Mouse (Mus musculus) liver, embryonic 15.5 days (tissue): ENCODE results near the gene Mtrex. TPM values are rescaled to one million over a fixed set of nuclear protein-coding genes. Genes with fewer than 3 reads are reported as not detected.

Experiments used
- ATAC-seq: fragments of 200-750 bp; cut with Nextera tagmentation; 2 replicates; pipeline ENCODE4 v1.8.0; 2017; ENCODE audit warnings: moderate number of reproducible peaks, mild to moderate bottlenecking, moderate library complexity; ENCODE audit not compliant: insufficient read depth
- H3K27ac ChIP-seq: fragments of 300-500 bp; sonication (generic); replicated peaks from 2 replicates; pipeline ENCODE4 v1.5.1; 2015; ENCODE audit warnings: mild to moderate bottlenecking, inconsistent platforms
- H3K27me3 ChIP-seq: fragments of 300-500 bp; sonication (generic); 2 replicates; pipeline ENCODE4 v1.6.1; 2015; ENCODE audit warnings: mild to moderate bottlenecking, inconsistent platforms
- H3K36me3 ChIP-seq: fragments of 300-500 bp; sonication (generic); replicated peaks from 2 replicates; pipeline ENCODE4 v1.6.1; 2015; ENCODE audit warnings: moderate library complexity, mild to moderate bottlenecking, inconsistent platforms
- H3K4me1 ChIP-seq: fragments of 300-500 bp; sonication (generic); replicated peaks from 2 replicates; pipeline ENCODE4 v1.6.1; 2015; ENCODE audit warnings: inconsistent platforms
- H3K4me2 ChIP-seq: fragments of 300-500 bp; sonication (generic); 2 replicates; pipeline ENCODE4 v1.6.1; 2015; ENCODE audit warnings: moderate library complexity, mild to moderate bottlenecking, inconsistent platforms
- H3K4me3 ChIP-seq: fragments of 300-500 bp; sonication (generic); replicated peaks from 2 replicates; pipeline ENCODE4 v1.5.1; 2015; ENCODE audit warnings: mild to moderate bottlenecking, inconsistent platforms
- H3K9ac ChIP-seq: fragments of 300-500 bp; sonication (generic); 2 replicates; pipeline ENCODE4 v1.6.1; 2015; ENCODE audit warnings: moderate library complexity, mild to moderate bottlenecking, inconsistent platforms
- H3K9me3 ChIP-seq: fragments of 300-500 bp; sonication (generic); replicated peaks from 2 replicates; pipeline ENCODE4 v1.6.1; 2016; ENCODE audit warnings: inconsistent platforms
- WGBS: fragments of 180-500 bp; shearing (Covaris S2); methylation state at CpG from one replicate; pipeline ENCODE4 v1.1.7; 2015; ENCODE audit warnings: mixed read lengths; ENCODE audit not compliant: insufficient replicate concordance; 5-methylcytosine and 5-hydroxymethylcytosine counted together
- polyA plus RNA-seq: library from polyadenylated mRNA; unstranded; fragments of >200 nt; fragmentation: Nextera tagmentation; extraction: Ambion mirVana; gene quantifications from 2 replicates; pipeline ENCODE4 v1.2.1, GENCODE M21; 2015

Mtrex gene
- polyA plus RNA-seq: 30.5 and 31.4 TPM in 2 replicates

DNA sequence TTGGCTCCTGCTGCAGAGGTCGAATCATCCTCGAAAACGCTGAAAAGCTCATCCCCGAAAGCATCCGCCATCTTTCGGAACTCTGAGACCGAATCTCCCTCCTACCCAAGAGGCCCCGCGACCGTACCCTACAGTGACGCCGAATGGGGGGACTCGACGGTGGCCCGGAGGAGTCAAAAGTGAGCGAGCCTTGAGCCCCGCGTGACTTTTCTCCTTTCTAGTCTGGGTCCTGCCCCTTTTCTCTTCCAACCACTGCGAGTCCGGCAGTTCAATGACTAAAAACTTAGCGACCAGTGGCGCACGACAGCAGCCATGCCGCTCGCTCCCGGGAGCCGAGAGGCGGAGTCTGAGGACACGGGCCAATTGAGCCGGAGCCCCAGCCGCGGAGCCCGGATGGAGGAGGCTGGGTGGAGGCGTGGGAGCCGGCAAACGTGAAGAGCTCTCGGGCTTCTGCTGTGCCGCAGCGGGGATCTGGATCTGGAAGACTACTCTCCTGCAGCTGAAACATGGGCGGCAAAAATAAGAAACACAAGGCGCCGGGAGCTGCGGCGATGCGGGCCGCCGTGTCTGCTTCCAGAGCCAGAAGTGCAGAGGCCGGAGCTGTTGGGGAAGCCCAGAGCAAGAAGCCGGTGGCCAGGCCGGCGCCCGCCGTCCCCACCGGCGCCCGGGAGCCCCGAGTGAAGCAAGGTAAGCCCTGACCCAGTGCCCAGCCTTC, at the start of gene Mtrex, which contains the start of gene Dhx29:
Mtrex (minus strand) TSS at position 112 of the 715 bp plus-strand sequence.
Dhx29 (plus strand) TSS at position 168 of the 715 bp plus-strand sequence.
- peaks cover 40% of the 10 kb centered on the region for H3K4me1 ChIP-seq
- WGBS: under 1% methylated on average over 57 of the region's 57 CpGs
- ATAC-seq: peak; percentile 98
- peak within 1 kb of the TSS; percentile 94 for H3K27ac ChIP-seq
- H3K9me3 ChIP-seq: no peaks in the 10 kb centered on the region
- peak within 1 kb of the TSS; percentile 84 for H3K4me3 ChIP-seq
- peak within 1 kb of the TSS; percentile 80 for H3K9ac ChIP-seq
- H3K4me2 ChIP-seq: peak within 1 kb of the TSS; percentile 88
- H3K36me3 ChIP-seq: peaks cover 15% of the 10 kb centered on the region
- H3K27me3 ChIP-seq: no peaks in the 10 kb centered on the region

DNA sequence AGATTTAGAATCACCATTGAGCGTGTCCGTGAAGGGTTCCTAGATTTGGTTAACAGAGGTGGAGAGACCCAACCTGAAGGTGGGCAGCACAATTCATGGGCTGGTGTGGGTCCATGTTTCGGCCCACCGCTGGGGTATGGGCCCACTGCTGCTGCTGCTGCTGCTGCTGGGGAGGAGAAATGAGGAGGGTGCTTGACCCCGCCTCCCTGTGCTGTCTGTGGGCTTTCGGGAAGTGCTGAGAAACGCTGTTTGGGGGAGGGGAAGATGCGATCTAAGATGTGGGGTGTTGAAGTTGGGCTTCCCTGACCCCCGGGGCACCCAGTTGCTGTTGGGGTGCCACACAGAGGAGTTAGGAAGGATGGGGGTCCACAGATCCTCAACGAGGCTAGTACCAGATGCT, 49.5 kb upstream of the Mtrex start:
- Histone ChIP-seq H3K4me1 (no peaks in the 10 kb centered on the region), H3K4me3 (no peak overlapping the region), H3K36me3 (no peaks in the 10 kb centered on the region), H3K27me3 (peaks cover 43% of the 10 kb centered on the region), H3K9me3 (no peaks in the 10 kb centered on the region), H3K9ac (no peak overlapping the region), H3K4me2 (no peak overlapping the region), H3K27ac (no peak overlapping the region)
- ATAC-seq: no peak
- 28% methylated on average over 10 of the region's 10 CpGs for WGBS

DNA sequence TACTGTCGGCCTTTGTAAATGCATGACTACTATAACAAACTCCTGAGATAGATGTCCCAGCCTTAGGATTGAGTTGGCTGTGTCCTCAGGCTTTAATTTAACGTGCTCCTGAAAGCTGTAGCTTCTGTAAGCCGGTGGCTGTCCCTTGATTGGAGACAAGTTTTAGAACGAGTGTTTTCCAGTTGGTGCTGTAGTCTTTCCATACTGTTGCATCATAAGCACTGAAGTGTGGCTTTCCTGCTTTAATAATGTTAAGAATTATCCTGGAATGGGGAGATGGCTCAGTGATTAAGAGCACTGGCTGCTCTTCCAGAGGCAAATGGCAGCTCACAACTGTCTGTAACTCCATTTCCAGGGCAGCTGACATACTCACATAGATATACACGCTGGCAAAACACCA, 40.1 kb upstream of the Mtrex start:
- no peaks in the 10 kb centered on the region for H3K4me1 ChIP-seq
- no peak overlapping the region for H3K4me2 ChIP-seq
- 72% methylated on average over 5 of the region's 5 CpGs for WGBS
- H3K4me3 ChIP-seq: no peak overlapping the region
- H3K9ac ChIP-seq: no peak overlapping the region
- no peaks in the 10 kb centered on the region for H3K9me3 ChIP-seq
- H3K27me3 ChIP-seq: no peaks in the 10 kb centered on the region
- ATAC-seq: no peak
- H3K36me3 ChIP-seq: peaks cover 21% of the 10 kb centered on the region
- H3K27ac ChIP-seq: no peak overlapping the region

DNA sequence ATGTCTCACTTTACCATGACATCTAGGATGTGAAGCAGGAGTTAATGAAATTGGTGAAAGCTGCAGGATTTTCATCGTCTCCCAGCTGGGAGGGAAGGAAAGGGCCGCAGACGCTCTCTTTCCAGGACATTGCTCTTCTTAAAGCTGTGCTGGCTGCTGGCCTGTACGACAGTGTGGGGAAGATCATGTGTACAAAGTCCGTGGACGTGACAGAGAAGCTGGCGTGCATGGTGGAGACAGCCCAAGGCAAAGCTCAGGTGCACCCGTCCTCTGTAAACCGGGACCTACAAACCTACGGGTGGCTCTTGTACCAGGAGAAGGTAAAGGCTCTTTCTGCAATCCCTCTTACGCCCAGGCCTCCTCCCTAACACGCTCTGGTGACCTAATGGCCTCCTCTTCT, 37.2 kb upstream of the Mtrex start:
- no peak for ATAC-seq
- no peak overlapping the region for H3K27ac ChIP-seq
- no peak overlapping the region for H3K9ac ChIP-seq
- WGBS: 81% methylated on average over 12 of the region's 12 CpGs
- H3K36me3 ChIP-seq: peaks cover 29% of the 10 kb centered on the region
- H3K4me3 ChIP-seq: no peak overlapping the region
- no peaks in the 10 kb centered on the region for H3K9me3 ChIP-seq
- H3K4me2 ChIP-seq: no peak overlapping the region
- H3K27me3 ChIP-seq: no peaks in the 10 kb centered on the region
- H3K4me1 ChIP-seq: no peaks in the 10 kb centered on the region

DNA sequence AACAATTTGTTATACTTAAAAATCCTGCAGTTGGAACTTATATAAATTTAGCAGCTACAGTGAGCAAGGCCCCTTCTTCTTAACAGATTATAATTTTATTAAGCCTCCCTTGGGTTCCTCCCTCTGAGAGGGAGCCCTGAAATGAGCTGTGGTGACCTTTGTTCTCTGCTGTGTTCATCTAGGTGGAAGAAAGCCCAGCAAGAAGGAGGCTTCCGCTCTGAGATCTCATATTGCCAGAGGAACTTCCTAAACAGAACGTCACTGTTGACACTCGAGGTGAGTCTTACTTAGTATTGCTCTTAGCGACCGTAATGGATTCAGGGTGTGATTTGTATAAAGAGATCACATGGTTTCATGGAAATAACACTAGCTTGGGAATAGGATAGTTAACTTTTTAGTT, 35.9 kb upstream of the Mtrex start:
- no peaks in the 10 kb centered on the region for H3K4me1 ChIP-seq
- no peaks in the 10 kb centered on the region for H3K27me3 ChIP-seq
- H3K9me3 ChIP-seq: no peaks in the 10 kb centered on the region
- no peak for ATAC-seq
- no peak overlapping the region for H3K4me2 ChIP-seq
- no peak overlapping the region for H3K9ac ChIP-seq
- 75% methylated on average over 5 of the region's 5 CpGs for WGBS
- no peak overlapping the region for H3K4me3 ChIP-seq
- no peak overlapping the region for H3K27ac ChIP-seq
- H3K36me3 ChIP-seq: peaks cover 30% of the 10 kb centered on the region

DNA sequence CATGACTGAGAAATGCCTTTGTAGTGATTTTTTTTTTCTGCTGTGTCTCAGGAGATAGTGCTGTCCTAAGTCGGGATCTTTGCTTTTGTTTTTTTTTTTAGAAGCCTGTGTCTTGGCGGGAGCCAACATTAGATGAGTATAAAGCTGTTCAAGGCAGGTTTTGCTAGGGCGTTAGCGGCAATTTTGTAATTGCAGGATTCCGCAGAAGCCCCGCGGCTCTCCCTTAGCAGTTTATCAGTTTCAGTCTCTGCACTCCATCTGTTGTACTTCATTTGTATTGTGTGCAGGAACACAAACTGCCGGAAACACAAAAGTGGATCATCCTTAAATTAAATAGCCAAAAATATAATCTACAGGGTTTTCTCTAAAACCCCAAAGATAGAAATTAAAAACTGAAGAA, 26.9 kb upstream of the Mtrex start:
- 84% methylated on average over 8 of the region's 8 CpGs for WGBS

DNA sequence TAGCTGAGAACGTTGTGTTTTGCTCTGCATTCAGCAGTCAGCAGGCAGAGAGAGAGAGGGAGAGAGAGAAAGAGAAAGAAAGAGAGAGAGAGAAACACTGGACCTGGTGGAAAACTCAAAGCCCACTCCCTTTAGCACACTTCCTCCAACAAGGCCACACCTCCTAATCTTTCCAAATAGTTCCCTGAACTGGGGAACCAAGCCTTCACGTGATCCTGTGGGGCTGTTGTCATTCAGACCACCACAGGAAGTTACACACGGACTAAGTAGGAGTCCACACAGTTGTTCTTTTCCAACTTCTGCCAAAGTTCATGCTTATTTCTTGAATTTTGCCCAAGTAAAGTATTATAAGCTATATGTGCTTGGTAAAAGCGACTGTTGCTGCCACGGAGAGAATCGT, 18.7 kb upstream of the Mtrex start:
- H3K36me3 ChIP-seq: peaks cover 52% of the 10 kb centered on the region
- no peak overlapping the region for H3K9ac ChIP-seq
- H3K4me3 ChIP-seq: no peak overlapping the region
- no peaks in the 10 kb centered on the region for H3K9me3 ChIP-seq
- H3K4me2 ChIP-seq: no peak overlapping the region
- no peaks in the 10 kb centered on the region for H3K27me3 ChIP-seq
- no peak for ATAC-seq
- H3K27ac ChIP-seq: no peak overlapping the region
- peaks cover 10% of the 10 kb centered on the region for H3K4me1 ChIP-seq
- WGBS: 68% methylated on average over 6 of the region's 6 CpGs

More for the DNA sequence above, 26.9 kb upstream of the Mtrex start:
- no peak overlapping the region for H3K27ac ChIP-seq
- no peak overlapping the region for H3K4me2 ChIP-seq
- no peak overlapping the region for H3K9ac ChIP-seq
- no peak overlapping the region for H3K4me3 ChIP-seq
- no peaks in the 10 kb centered on the region for H3K4me1 ChIP-seq
- H3K9me3 ChIP-seq: no peaks in the 10 kb centered on the region
- no peak for ATAC-seq
- no peaks in the 10 kb centered on the region for H3K27me3 ChIP-seq
- H3K36me3 ChIP-seq: peaks cover 52% of the 10 kb centered on the region

DNA sequence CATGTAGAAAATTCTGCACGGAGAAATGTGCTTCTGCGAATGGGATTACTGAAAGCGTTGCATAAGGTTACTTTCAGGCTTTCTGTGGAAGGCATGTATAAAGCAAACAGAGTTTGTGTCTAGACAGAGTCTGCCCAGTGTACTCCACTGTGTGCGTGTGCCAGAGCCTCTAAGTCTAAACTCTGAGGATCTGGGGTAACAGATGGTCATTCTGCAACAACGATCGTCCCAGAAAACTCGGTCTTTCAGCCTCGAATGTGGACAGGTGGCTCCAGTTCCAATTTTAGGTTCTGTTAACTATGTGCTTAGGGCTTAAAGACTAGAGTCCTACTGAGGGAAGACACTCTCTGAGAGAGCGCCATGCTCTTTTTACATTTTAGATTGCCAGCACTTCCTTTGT, 18.1 kb upstream of the Mtrex start:
- Histone ChIP-seq H3K27me3 (no peaks in the 10 kb centered on the region), H3K27ac (no peak overlapping the region), H3K4me1 (peaks cover 10% of the 10 kb centered on the region), H3K9ac (no peak overlapping the region), H3K9me3 (no peaks in the 10 kb centered on the region), H3K4me3 (no peak overlapping the region), H3K36me3 (peaks cover 46% of the 10 kb centered on the region), H3K4me2 (no peak overlapping the region)
- 88% methylated on average over 9 of the region's 9 CpGs for WGBS
- no peak for ATAC-seq

DNA sequence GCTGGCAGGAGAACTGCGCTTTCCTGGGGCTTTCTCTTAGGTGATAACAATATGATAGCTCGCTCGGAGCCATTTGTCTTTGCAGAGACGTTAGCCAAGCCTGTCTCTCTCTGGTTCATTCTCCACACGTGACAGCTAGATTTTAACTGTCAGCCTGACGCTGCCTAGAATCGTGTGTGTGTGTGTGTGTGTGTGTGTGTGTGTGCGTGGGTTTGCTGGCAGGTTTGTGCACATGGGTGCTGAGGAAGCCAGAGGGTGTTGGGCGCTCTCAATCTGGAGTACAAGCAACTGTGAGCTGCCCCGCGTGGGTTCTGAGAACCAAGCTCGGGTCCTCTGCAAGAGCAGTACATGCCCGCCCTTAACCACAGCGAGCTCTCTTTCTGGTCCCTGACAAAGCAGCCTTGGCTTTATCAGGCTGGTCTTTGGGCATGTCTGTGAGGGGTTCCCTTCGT, 14.7 kb upstream of the Mtrex start:
- H3K27me3 ChIP-seq: no peaks in the 10 kb centered on the region
- ATAC-seq: peak; percentile 73
- peaks cover 30% of the 10 kb centered on the region for H3K36me3 ChIP-seq
- WGBS: 33% methylated on average over 15 of the region's 15 CpGs
- H3K9me3 ChIP-seq: no peaks in the 10 kb centered on the region
- H3K27ac ChIP-seq: no peak overlapping the region
- peaks cover 10% of the 10 kb centered on the region for H3K4me1 ChIP-seq
- no peak overlapping the region; the same call in 1 of the 2 replicates for H3K4me3 ChIP-seq
- peak overlapping the region; percentile 51 for H3K4me2 ChIP-seq
- no peak overlapping the region for H3K9ac ChIP-seq

DNA sequence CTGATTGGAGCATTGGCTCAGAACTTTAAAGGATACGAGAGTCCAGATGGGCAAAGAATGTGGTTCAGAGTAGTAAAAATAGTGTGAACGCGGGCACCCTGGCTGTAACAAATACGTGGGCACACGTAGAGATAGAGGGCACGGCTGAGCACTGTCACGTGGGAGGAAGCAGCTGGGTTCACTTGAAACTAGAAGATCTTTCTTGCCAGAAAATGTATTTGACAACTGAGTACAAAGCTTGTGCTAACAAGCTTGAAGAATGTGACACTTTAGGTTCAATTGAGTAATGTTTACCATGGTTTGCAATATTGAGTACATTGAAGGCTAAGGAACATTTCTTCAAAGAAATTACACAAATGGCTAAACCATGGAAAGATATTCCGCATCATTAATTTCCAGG, 10.9 kb upstream of the Mtrex start:
- ATAC-seq: no peak
- no peak overlapping the region for H3K27ac ChIP-seq
- peaks cover 27% of the 10 kb centered on the region for H3K36me3 ChIP-seq
- no peaks in the 10 kb centered on the region for H3K9me3 ChIP-seq
- peaks cover 10% of the 10 kb centered on the region for H3K4me1 ChIP-seq
- no peak overlapping the region for H3K9ac ChIP-seq
- WGBS: 78% methylated on average over 8 of the region's 8 CpGs
- H3K4me2 ChIP-seq: no peak overlapping the region
- no peak overlapping the region for H3K4me3 ChIP-seq
- no peaks in the 10 kb centered on the region for H3K27me3 ChIP-seq

DNA sequence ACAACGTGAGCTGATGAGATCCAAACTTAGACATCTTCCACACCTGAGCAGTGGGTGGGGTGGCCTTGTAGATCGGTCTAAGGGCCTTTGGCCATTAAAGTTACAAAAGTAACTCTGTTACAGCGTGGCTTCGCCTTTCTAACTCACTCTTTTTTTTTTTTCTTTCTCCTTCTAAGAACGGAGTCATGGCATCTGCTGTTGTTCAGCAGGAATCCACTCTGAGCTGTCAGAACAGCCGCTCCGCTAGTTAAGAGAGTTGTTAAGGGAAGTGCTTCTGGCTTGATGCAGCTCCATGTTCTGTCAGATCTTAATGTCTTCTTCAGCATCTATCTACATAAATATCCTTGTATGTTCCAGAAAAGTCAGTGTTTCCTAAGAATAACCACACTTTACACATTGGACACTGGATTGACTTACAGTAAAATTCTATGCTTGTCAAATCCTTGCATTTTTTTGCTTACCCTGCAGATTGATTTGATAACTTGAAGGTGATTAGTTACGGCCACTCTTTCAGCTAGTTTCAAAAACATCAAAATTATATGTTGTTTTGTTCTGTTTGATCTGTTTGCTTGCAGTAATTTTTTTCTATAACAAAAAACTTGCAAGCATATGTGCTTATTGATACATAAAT, 955 bp upstream of the Mtrex start:
- Histone ChIP-seq H3K9me3 (no peaks in the 10 kb centered on the region), H3K4me2 (peak overlapping the region; percentile 88), H3K27ac (peak overlapping the region; percentile 94), H3K36me3 (peaks cover 20% of the 10 kb centered on the region; the same call in 1 of the 2 replicates), H3K4me1 (peaks cover 40% of the 10 kb centered on the region), H3K27me3 (no peaks in the 10 kb centered on the region), H3K4me3 (peak overlapping the region; percentile 84), H3K9ac (peak overlapping the region; percentile 80)
- ATAC-seq: no peak
- WGBS: 8% methylated on average over 8 of the region's 8 CpGs
